Mouse (Mus musculus): ENCODE results near the gene Pnma5. TPM values are rescaled to one million over a fixed set of nuclear protein-coding genes. Genes with fewer than 3 reads are reported as not detected.

Pnma5 gene
- total RNA-seq, 4 experiments from 2014 or later = 0.23 to 0.33 (median 0.23) TPM; not detected in 1

DNA sequence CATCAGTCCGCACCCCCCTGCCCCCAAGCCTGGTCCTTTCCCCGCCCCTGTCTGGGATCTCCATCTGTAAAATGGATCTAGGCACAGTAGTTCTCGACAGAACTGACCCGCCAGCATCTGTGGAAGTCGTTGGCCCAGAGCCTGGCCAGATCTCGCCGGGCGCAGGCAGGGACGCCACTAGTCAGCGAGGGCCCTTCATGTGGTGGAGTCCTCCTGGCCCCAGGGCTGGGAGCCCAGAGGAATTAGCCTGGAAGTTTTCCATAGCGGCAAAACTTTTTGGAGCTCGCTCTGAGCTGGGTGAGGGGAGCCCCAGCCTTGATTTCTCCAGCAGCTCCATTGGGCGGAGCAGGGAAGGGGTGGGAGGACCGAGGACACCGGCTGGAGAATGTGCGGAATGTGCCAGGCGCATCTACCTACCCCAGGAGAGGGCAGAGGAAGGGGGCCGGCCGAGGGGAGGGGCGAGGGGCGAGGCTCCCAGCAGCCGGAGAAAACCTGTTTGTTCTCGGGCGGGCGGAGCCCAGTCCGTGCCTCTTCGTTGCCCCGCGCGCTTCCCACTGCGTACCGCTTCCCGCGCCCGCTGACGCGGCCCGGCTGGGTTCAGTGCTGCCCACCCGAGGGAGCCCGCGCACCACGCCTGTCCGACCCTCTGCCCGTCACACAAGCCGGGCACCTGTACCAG lies 49.9 kb downstream of the Pnma5 start, which contains the start of gene Zfp185:
TSS of gene Zfp185 (plus strand) at position 499 of the 679 bp plus-strand sequence.
- no peak for DNase-seq (ENCODE audit: low spot score in 2 of 2)

DNA sequence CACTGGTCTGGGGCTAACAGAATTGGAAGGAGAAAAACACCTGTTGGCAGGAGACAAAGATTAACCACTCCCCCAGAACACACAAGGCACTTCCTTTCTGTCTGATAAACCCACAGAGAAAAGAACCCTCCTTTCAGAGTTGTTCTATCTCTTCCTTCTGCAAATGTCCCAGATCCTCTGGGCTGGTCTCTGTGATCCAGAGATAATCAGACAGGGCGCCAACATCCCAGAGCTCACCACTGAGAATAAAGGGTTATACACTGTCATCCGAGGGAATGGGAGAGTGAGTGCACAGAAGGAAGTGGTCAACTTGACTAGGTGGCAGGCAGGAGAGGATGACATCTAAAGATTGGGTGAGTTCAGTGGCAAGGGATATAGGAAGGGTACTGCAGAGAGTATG lies 51.3 kb downstream of the Pnma5 start:
- no peak for DNase-seq (ENCODE audit: low spot score in 2 of 2)

Small RNA genes within 50 kb of the gene (microRNA-seq; reads per million reads assigned to microRNA genes)
- 0 to 0.63 reads per million in 2 experiments for gene Mir2137

Other genes with a start within 250 kb of the Pnma5 start
- gene Gabrq, start 211.9 kb downstream of the Pnma5 start, total RNA-seq (2022) = 1 to 10 TPM; 1.5 to 3.2 (median 2.1) TPM
- 10 to 100 TPM; 51.6 to 59.8 (median 55.7) TPM for gene Cetn2, start 118.7 kb downstream of the Pnma5 start, total RNA-seq (2022)
- gene Nsdhl, start 118.5 kb downstream of the Pnma5 start, total RNA-seq (2022) = 10 to 100 TPM; 24.5 to 31.2 (median 28.4) TPM
- 1 to 10 TPM in 2 of 4 experiments, under 1 TPM in 2; 0.76 to 1.5 (median 1.0) TPM for gene Zfp185, start 49.8 kb downstream of the Pnma5 start, total RNA-seq (2022)
- 10 to 100 TPM; 15.9 to 21.3 (median 17.6) TPM for gene Pnma3, start 27.7 kb upstream of the Pnma5 start, total RNA-seq (2022)
- gene Xlr4a, start 45.4 kb upstream of the Pnma5 start, total RNA-seq (2022) = 1 to 10 TPM in 1 of 4 experiments, under 1 TPM in 1, not detected in 2; 0.62 to 3.0 TPM
- gene Xlr3a, start 60.0 kb upstream of the Pnma5 start, total RNA-seq (2022) = 1 to 10 TPM in 3 of 4 experiments, under 1 TPM in 1; 0.65 to 6.2 (median 2.9) TPM
- gene Gm14685, start 79.9 kb upstream of the Pnma5 start, total RNA-seq (2022) = under 1 TPM in 3 of 4 experiments, not detected in 1; 0.42 to 0.91 (median 0.91) TPM
- gene Xlr5b, start 111.7 kb upstream of the Pnma5 start, total RNA-seq (2022) = not detected
- 1 to 10 TPM in 2 of 4 experiments, under 1 TPM in 2; 0.53 to 1.7 (median 0.81) TPM for gene DXBay18, start 112.3 kb upstream of the Pnma5 start, total RNA-seq (2022)
- gene Spin2d, start 139.9 kb upstream of the Pnma5 start, total RNA-seq (2022) = not detected
- 10 to 100 TPM in 1 of 4 experiments, 1 to 10 TPM in 2, under 1 TPM in 1; 0.65 to 13.8 (median 4.2) TPM for gene Xlr3b, start 155.1 kb upstream of the Pnma5 start, total RNA-seq (2022)
- 1 to 10 TPM in 2 of 4 experiments, not detected in 2; 1.4 to 2.1 TPM for gene Xlr4b, start 177.2 kb upstream of the Pnma5 start, total RNA-seq (2022)
- 10 to 100 TPM; 13.1 to 16.9 (median 14.0) TPM for gene F8a, start 191.2 kb upstream of the Pnma5 start, total RNA-seq (2022)
- gene Xlr4c, start 206.0 kb upstream of the Pnma5 start, total RNA-seq (2022) = under 1 TPM in 1 of 4 experiments, not detected in 3; 0.43 TPM
- gene Xlr3c, start 228.3 kb upstream of the Pnma5 start, total RNA-seq (2022) = not detected